Mouse (Mus musculus): ENCODE results near the gene Calr. TPM values are rescaled to one million over a fixed set of nuclear protein-coding genes. Genes with fewer than 3 reads are reported as not detected.
A peak's percentile ranks its signal among the peaks of the same experiment; 100 is the strongest.
"Not testable (repeated sequence)": the region's sequence is repeated elsewhere in the genome, so short reads cannot be mapped to it uniquely, and the experiment has no call there.

Gene Calr
- polyA plus RNA-seq, 1 experiment: 394 TPM

GRCm38 (mm10) chr8:84834866-84835855 lies 11.6 kb downstream of the Calr start:
- TF ChIP-seq POLR2A (IDR thresholded peaks at IDR 0.05; ENCODE audit: borderline replicate concordance, insufficient read depth, low read length): no peak
- TF ChIP-seq CTCF (IDR thresholded peaks at IDR 0.05; ENCODE audit: borderline replicate concordance, insufficient read depth, low read depth, low read length): no peak
- Histone ChIP-seq H3K4me3 (replicated peaks; ENCODE audit: insufficient read depth, low read depth, low read length) (no peak overlapping the region), H3K4me1 (ENCODE audit: control insufficient read depth, insufficient read depth, low read length) (peaks cover 35% of the 10 kb centered on the region), H3K27me3 (ENCODE audit: control insufficient read depth, insufficient read depth, low read length) (no peaks in the 10 kb centered on the region), H3K27ac (ENCODE audit: insufficient read depth, low read length) (peak overlapping the region; percentile 37)
- 8% methylated on average over 10 of the region's 10 CpGs for WGBS
- DNase-seq: peak; percentile 87 to 88

GRCm38 (mm10) chr8:84834002-84834865 lies 12.5 kb downstream of the Calr start:
- peak; percentile 41 to 57 for DNase-seq
- TF ChIP-seq POLR2A (IDR thresholded peaks at IDR 0.05; ENCODE audit: borderline replicate concordance, insufficient read depth, low read length): no peak
- TF ChIP-seq CTCF (IDR thresholded peaks at IDR 0.05; ENCODE audit: borderline replicate concordance, insufficient read depth, low read depth, low read length): no peak
- Histone ChIP-seq H3K4me1 (ENCODE audit: control insufficient read depth, insufficient read depth, low read length) (peaks cover 35% of the 10 kb centered on the region), H3K4me3 (replicated peaks; ENCODE audit: insufficient read depth, low read depth, low read length) (no peak overlapping the region), H3K27ac (ENCODE audit: insufficient read depth, low read length) (peak overlapping the region; percentile 37), H3K27me3 (ENCODE audit: control insufficient read depth, insufficient read depth, low read length) (no peaks in the 10 kb centered on the region)
- 27% methylated on average over 19 of the region's 19 CpGs for WGBS

GRCm38 (mm10) chr8:84832759-84833742 lies 13.7 kb downstream of the Calr start:
- DNase-seq: no peak
- peak overlapping the region; percentile 66 for H3K4me3 ChIP-seq (replicated peaks; ENCODE audit: insufficient read depth, low read depth, low read length)
- peak overlapping the region; percentile 90; the same call in 1 of the 2 replicates for H3K27ac ChIP-seq (ENCODE audit: insufficient read depth, low read length)
- no peaks in the 10 kb centered on the region for H3K27me3 ChIP-seq (ENCODE audit: control insufficient read depth, insufficient read depth, low read length)
- peaks cover 33% of the 10 kb centered on the region for H3K4me1 ChIP-seq (ENCODE audit: control insufficient read depth, insufficient read depth, low read length)
- 53% methylated on average over 10 of the region's 10 CpGs for WGBS
- no peak for TF ChIP-seq POLR2A (IDR thresholded peaks at IDR 0.05; ENCODE audit: borderline replicate concordance, insufficient read depth, low read length)
- TF ChIP-seq CTCF (IDR thresholded peaks at IDR 0.05; ENCODE audit: borderline replicate concordance, insufficient read depth, low read depth, low read length): no peak

GRCm38 (mm10) chr8:84832034-84832717 lies 14.6 kb downstream of the Calr start:
- TF ChIP-seq POLR2A (IDR thresholded peaks at IDR 0.05; ENCODE audit: borderline replicate concordance, insufficient read depth, low read length) (peak; percentile 69), CTCF (IDR thresholded peaks at IDR 0.05; ENCODE audit: borderline replicate concordance, insufficient read depth, low read depth, low read length) (no peak)
- Histone ChIP-seq H3K4me3 (replicated peaks; ENCODE audit: insufficient read depth, low read depth, low read length) (peak overlapping the region; percentile 66), H3K27me3 (ENCODE audit: control insufficient read depth, insufficient read depth, low read length) (no peaks in the 10 kb centered on the region), H3K4me1 (ENCODE audit: control insufficient read depth, insufficient read depth, low read length) (peaks cover 24% of the 10 kb centered on the region), H3K27ac (ENCODE audit: insufficient read depth, low read length) (peak overlapping the region; percentile 90)
- peak; percentile 85 to 88 for DNase-seq
- under 1% methylated on average over 59 of the region's 59 CpGs for WGBS

- H3K4me1 ChIP-seq (ENCODE audit: control insufficient read depth, insufficient read depth, low read length): peaks cover 21% of the 10 kb centered on the region
- no peak for TF ChIP-seq POLR2A (IDR thresholded peaks at IDR 0.05; ENCODE audit: borderline replicate concordance, insufficient read depth, low read length)
- no peaks in the 10 kb centered on the region for H3K27me3 ChIP-seq (ENCODE audit: control insufficient read depth, insufficient read depth, low read length)
- H3K4me3 ChIP-seq (replicated peaks; ENCODE audit: insufficient read depth, low read depth, low read length): peak within 1 kb of the TSS; percentile 66
- peak within 1 kb of the TSS; percentile 90 for H3K27ac ChIP-seq (ENCODE audit: insufficient read depth, low read length)
- WGBS: 46% methylated on average over 11 of the region's 11 CpGs
- no peak for DNase-seq
These were observed 15.2 kb downstream of the Calr start, which contains the start of gene Gadd45gip1 for GRCm38 (mm10) chr8:84831490-84831889. Gene Gadd45gip1, plus strand, starts transcription at chr8:84831522.

- not testable (repeated sequence) for DNase-seq; H3K27ac ChIP-seq (ENCODE audit: insufficient read depth, low read length); H3K4me3 ChIP-seq (replicated peaks; ENCODE audit: insufficient read depth, low read depth, low read length); H3K4me1 ChIP-seq (ENCODE audit: control insufficient read depth, insufficient read depth, low read length); H3K27me3 ChIP-seq (ENCODE audit: control insufficient read depth, insufficient read depth, low read length)
- WGBS: 84% methylated on average over 2 of the region's 2 CpGs
These were observed 20.2 kb downstream of the Calr start for GRCm38 (mm10) chr8:84826518-84826917.

All from cerebellum, adult 2 months (tissue).